Mouse (Mus musculus) erythroblast, embryonic 14.5 days (primary cell): ENCODE data around the gene Igf2r.

Experiments
- GATA1 ChIP-seq: IDR thresholded peaks from 2 replicates; pipeline ENCODE4 v1.6.1; 2012; ENCODE audit warnings: low read length, inconsistent platforms, mixed read lengths
- TAL1 ChIP-seq: IDR thresholded peaks from 3 replicates; pipeline ENCODE4 v1.6.1; 2012; ENCODE audit warnings: low read length, inconsistent platforms, mixed read lengths

DNA sequence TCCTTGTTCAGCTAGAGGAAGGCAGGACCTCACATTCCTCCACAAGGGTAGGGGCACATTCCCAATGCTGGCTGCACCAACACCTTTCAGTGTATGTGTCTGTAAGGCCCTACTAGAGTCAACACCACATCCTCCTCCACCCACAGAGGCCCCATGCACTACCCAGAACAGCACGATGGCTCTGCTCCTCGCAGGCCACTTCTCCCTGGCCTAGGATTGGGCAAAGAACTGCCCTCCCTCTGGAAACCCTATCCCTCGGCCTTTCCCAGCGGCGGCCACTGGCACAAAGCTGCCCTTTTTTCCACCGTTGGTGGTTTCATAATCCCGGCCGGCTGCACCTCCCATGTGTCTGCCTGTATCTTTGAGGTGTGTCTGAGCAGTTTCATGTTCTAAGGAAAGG, 46.8 kb downstream of the Igf2r start:
- TF ChIP-seq GATA1 (no peak), TAL1 (no peak)
